Mouse (Mus musculus) small intestine, adult 2 months (tissue): ENCODE data around the gene Msi2.

Experiments
- CTCF ChIP-seq: fragments of 200-500 bp; IDR thresholded peaks from 2 replicates; pipeline ENCODE4 v1.5.1; 2012; ENCODE audit warnings: low read depth, mild to moderate bottlenecking, control low read depth, inconsistent platforms, low read length, moderate library complexity, mixed read lengths; ENCODE audit not compliant: insufficient replicate concordance, insufficient read length; ENCODE audit errors: extremely low read depth
- POLR2A ChIP-seq: fragments of 200-500 bp; IDR thresholded peaks from 2 replicates; pipeline ENCODE4 v1.6.1; 2012; ENCODE audit warnings: low read depth, mild to moderate bottlenecking, control low read depth, inconsistent platforms, low read length, moderate library complexity

- no peak for TF ChIP-seq CTCF
- no peak for TF ChIP-seq POLR2A
These were observed 202.4 kb downstream of the Msi2 start for GRCm38 (mm10) chr11:88515736-88516583.
